ENCODE assay signal across 2 mouse cellular contexts in the genomic region with DNA sequence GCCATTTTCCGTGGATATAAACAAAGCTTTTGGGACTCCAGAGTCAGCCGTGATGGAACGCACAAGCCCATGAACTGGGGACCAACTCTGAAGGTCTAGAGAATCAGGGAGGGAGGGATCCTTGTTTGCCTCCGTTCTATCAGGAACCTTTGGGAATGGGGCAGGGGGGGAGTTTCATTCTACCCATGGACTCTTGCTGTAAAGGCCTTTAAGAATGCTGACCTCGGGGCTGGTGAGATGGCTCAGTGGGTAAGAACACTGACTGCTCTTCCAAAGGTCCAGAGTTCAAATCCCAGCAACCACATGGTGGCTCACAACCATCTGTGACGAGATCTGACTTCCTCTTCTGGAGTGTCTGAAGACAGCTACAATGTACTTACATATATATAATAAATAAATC.
TF ChIP-seq lines count a peak whose summit lies in the region.

No protein-coding gene starts in this region.

TF ChIP-seq in CH12.LX, 34 proteins besides CTCF, POLR2A, EP300 and RAD21:
- peak; percentile 83 for TF ChIP-seq TBP (conservative IDR thresholded peaks at IDR 0.05; ENCODE audit: low read depth, low read length)
TF ChIP-seq in CH12.LX: peak in this region for 1; not testable (repeated sequence) for 33.

TF ChIP-seq in MEL, 35 proteins besides CTCF, POLR2A, EP300 and RAD21:
- TF ChIP-seq TBP (IDR thresholded peaks at IDR 0.05; ENCODE audit: low read depth, low read length), result peak; percentile 81
